Mouse (Mus musculus) lung, embryonic 15.5 days (tissue): ENCODE measurements around the gene Mamstr. TPM values are rescaled to one million over a fixed set of nuclear protein-coding genes. Genes with fewer than 3 reads are reported as not detected.

Source experiments
- ATAC-seq: fragments of 200-750 bp; cut with Nextera tagmentation; 2 replicates; pipeline ENCODE4 v1.8.0; 2017; ENCODE audit warnings: moderate number of reproducible peaks, borderline replicate concordance; ENCODE audit not compliant: low FRiP score, low TSS enrichment; ENCODE audit errors: extremely low read depth
- H3K27ac ChIP-seq: fragments of 300-500 bp; sonication (generic); 2 replicates; pipeline ENCODE4 v1.5.1; 2015; ENCODE audit warnings: moderate library complexity, mild to moderate bottlenecking, inconsistent platforms
- H3K27me3 ChIP-seq: fragments of 300-500 bp; sonication (generic); 2 replicates; pipeline ENCODE4 v1.6.1; 2015; ENCODE audit warnings: inconsistent platforms
- H3K36me3 ChIP-seq: fragments of 300-500 bp; sonication (generic); 2 replicates; pipeline ENCODE4 v1.6.1; 2015; ENCODE audit warnings: inconsistent platforms
- H3K4me1 ChIP-seq: fragments of 300-500 bp; sonication (generic); 2 replicates; pipeline ENCODE4 v1.6.1; 2015; ENCODE audit warnings: inconsistent platforms
- H3K4me2 ChIP-seq: fragments of 300-500 bp; sonication (generic); 2 replicates; pipeline ENCODE4 v1.6.1; 2015; ENCODE audit warnings: inconsistent platforms, mild to moderate bottlenecking, moderate library complexity
- H3K4me3 ChIP-seq: fragments of 300-500 bp; sonication (generic); 2 replicates; pipeline ENCODE4 v1.5.1; 2015; ENCODE audit warnings: mild to moderate bottlenecking, inconsistent platforms
- H3K9ac ChIP-seq: fragments of 300-500 bp; sonication (generic); 2 replicates; pipeline ENCODE4 v1.6.1; 2015; ENCODE audit warnings: inconsistent platforms
- H3K9me3 ChIP-seq: fragments of 300-500 bp; sonication (generic); 2 replicates; pipeline ENCODE4 v1.6.1; 2016; ENCODE audit warnings: inconsistent platforms
- WGBS: fragments of 180-500 bp; shearing (Covaris S2); methylation state at CpG from one replicate; pipeline ENCODE4 v1.1.7; 2015; 5-methylcytosine and 5-hydroxymethylcytosine counted together
- polyA plus RNA-seq: library from polyadenylated mRNA; unstranded; fragments of >200 nt; fragmentation: Nextera tagmentation; extraction: Ambion mirVana; gene quantifications from 2 replicates; pipeline ENCODE4 v1.2.1, GENCODE M21; 2015

Gene Mamstr
- polyA plus RNA-seq, 1 experiment from 2014 or later: 9.5 TPM

DNA sequence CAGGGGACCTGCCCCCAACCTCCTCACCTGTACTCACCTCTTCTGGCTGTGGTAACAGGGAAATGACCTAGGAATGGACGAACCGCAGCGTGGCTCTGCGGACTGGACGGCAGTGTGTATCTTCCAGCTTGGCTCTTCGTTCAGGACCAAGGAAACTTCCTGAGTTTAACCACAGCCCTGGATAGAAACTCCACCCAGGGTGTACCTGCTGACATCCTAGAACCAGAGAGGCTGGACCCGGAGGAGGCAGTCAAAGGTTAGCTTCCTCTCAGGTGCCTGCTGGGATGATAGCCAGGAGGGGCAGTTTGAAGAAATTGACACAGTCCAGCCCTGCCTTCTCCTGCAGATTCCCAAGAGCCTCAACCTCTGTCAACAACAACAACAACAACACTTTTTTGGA lies 26.4 kb downstream of the Mamstr start, which contains the start of gene Fut2:
Gene Fut2 (minus strand): TSS at position 234 of the 400 bp plus-strand sequence.
- Histone ChIP-seq H3K36me3 (no peaks in the 10 kb centered on the region), H3K27ac (no peak within 1 kb of the TSS), H3K9me3 (no peaks in the 10 kb centered on the region), H3K4me3 (no peak within 1 kb of the TSS), H3K4me1 (peaks cover 20% of the 10 kb centered on the region), H3K27me3 (no peaks in the 10 kb centered on the region), H3K9ac (no peak within 1 kb of the TSS), H3K4me2 (peak within 1 kb of the TSS; percentile 11; the same call in 1 of the 2 replicates)
- ATAC-seq: no peak
- 78% methylated on average over 7 of the region's 7 CpGs for WGBS

DNA sequence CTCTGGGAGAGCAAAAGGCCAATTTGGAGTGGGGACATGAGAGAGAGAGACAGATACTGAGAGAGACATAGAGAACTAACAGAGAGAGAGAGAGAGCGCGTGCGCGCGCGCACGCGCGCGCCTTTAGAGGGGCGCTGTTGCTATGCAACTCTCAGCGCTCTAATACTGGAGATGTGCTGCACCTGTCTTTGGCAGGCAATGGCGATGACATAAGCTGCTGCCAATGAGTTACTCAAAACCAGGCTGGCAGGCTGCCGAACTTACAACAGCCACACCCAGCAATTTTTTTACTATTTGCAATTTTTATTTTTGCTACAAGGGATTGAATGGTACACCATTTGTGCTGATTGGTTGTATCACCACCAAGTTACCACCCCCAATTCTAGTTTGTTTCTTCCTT lies 28.0 kb downstream of the Mamstr start:
- H3K4me1 ChIP-seq: peaks cover 20% of the 10 kb centered on the region
- no peaks in the 10 kb centered on the region for H3K27me3 ChIP-seq
- WGBS: 63% methylated on average over 14 of the region's 14 CpGs
- H3K9ac ChIP-seq: no peak overlapping the region
- no peak overlapping the region for H3K4me3 ChIP-seq
- ATAC-seq: no peak
- H3K4me2 ChIP-seq: no peak overlapping the region
- no peaks in the 10 kb centered on the region for H3K36me3 ChIP-seq
- H3K27ac ChIP-seq: no peak overlapping the region
- no peaks in the 10 kb centered on the region for H3K9me3 ChIP-seq

DNA sequence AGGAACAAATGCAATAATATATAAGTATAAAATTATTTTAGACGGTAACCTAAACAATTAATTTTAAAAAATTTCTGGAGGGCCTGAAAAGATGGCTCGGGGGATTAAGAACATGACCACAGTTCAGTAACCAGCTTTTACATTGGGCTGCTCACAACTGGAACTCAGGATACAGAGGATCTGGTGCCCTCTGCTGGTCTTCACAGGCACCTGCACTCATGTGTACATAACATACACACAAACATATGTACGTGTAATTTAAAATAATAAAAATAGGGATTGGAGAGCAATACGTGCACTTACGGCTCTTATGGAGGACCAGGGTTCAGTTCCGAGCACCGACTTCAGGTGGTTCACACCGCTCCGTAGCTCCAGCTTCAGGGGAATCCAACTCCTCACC lies 29.1 kb downstream of the Mamstr start:
- H3K4me2 ChIP-seq: no peak overlapping the region
- no peak overlapping the region for H3K4me3 ChIP-seq

DNA sequence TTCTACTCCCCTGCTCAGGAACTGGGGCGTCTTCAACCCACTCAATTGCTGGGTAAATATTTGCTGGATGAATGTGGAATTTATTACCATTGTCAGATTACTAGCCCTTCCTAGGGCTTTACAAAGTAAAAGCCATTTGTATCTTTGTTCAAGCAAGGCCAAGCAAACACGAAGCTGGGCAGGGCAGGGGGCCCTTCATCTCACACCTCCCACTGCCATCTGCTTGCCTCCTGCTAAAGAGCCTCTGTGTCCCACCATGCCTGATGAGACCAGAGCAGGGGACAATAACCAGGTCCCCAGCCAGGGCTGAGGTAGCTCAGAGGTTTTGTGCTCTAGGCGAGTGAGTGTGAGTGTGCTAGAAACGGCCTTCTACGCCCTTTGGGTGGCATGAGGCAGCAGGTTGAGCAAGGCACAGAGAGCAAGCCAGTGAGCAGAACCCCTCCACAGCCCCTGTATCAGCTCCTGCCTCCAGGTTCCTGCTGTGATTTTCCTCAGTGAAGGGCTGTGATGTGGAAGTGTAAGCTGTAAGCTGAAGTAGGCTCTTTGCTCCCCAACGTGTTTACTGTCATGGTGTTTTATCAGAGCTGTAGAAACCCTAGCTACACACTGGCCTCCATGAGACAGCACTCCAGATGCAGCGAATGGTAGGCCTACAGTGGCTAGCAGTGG lies 38.0 kb downstream of the Mamstr start:
- Histone ChIP-seq H3K4me2 (no peak overlapping the region), H3K27me3 (no peaks in the 10 kb centered on the region), H3K36me3 (no peaks in the 10 kb centered on the region), H3K9ac (no peak overlapping the region), H3K4me3 (no peak overlapping the region), H3K4me1 (peaks cover 13% of the 10 kb centered on the region; the same call in 1 of the 2 replicates), H3K9me3 (no peaks in the 10 kb centered on the region), H3K27ac (no peak overlapping the region)
- WGBS: 46% methylated on average over 7 of the region's 7 CpGs
- no peak for ATAC-seq

More for the DNA sequence above, 29.1 kb downstream of the Mamstr start:
- H3K9ac ChIP-seq: no peak overlapping the region
- peaks cover 20% of the 10 kb centered on the region for H3K4me1 ChIP-seq
- no peaks in the 10 kb centered on the region for H3K9me3 ChIP-seq
- no peaks in the 10 kb centered on the region for H3K36me3 ChIP-seq
- 95% methylated on average over 9 of the region's 9 CpGs for WGBS
- ATAC-seq: no peak
- no peak overlapping the region for H3K27ac ChIP-seq
- H3K27me3 ChIP-seq: no peaks in the 10 kb centered on the region

DNA sequence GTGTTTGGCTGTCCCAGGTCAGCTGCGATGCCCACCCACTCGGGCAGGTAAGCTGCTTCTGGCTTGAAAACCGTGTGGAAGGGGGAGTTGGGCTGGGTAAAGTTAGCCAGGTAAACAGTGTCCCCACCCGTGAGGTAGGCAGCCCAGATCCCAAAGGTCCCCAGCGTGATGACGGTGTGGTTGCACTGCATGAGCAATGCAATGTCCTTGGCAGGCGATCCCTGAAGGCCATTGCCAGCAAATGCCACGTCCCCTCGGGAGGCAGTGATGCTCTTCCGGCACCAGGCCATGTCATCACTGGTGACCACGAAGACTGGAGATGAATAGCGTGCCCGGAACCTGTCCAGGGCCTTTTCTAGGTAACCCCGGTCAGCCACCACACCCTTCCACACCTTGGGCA lies 38.7 kb downstream of the Mamstr start:
- no peaks in the 10 kb centered on the region for H3K27me3 ChIP-seq
- H3K4me3 ChIP-seq: no peak overlapping the region
- H3K4me1 ChIP-seq: peaks cover 13% of the 10 kb centered on the region; the same call in 1 of the 2 replicates
- no peaks in the 10 kb centered on the region for H3K36me3 ChIP-seq
- H3K9ac ChIP-seq: no peak overlapping the region
- H3K9me3 ChIP-seq: no peaks in the 10 kb centered on the region
- WGBS: 91% methylated on average over 14 of the region's 14 CpGs
- no peak overlapping the region for H3K27ac ChIP-seq
- ATAC-seq: no peak
- H3K4me2 ChIP-seq: no peak overlapping the region

DNA sequence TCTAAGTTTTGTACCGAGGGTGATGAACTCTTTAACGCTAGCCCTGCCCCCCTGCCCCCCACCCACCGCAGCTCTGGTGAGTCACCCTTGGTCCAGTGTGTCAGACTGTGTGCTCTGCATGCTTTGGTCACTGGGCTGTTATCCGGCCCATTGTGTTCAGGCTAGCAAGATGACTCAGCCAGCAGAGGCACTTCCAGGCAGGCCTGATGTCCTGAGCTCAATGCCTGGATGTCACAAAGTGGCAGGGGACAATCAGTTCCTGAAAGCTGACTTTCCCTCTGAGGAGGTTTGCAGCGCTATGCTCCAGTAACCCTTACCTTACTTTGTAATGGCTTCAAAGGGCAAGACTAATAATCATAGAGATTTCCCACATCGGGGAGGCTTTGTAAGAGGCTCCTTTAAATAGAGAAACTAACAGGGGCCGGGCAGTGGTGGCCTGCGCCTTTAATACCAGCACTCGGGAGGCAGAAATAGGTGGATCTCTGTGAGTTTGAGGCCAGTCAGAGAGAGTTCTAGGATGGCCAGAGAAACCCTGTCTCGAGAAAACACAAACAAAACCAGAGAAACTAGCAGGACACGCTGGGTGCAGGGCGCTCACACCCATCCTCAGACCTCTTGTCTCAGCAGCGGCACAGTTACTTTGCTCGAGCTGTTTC lies 40.3 kb downstream of the Mamstr start:
- no peaks in the 10 kb centered on the region for H3K9me3 ChIP-seq
- WGBS: 63% methylated on average over 14 of the region's 14 CpGs
- H3K27me3 ChIP-seq: no peaks in the 10 kb centered on the region
- no peak overlapping the region for H3K4me3 ChIP-seq
- no peaks in the 10 kb centered on the region for H3K36me3 ChIP-seq
- H3K27ac ChIP-seq: peak overlapping the region; percentile 35
- H3K4me2 ChIP-seq: no peak overlapping the region
- peaks cover 13% of the 10 kb centered on the region; the same call in 1 of the 2 replicates for H3K4me1 ChIP-seq
- no peak overlapping the region for H3K9ac ChIP-seq
- ATAC-seq: no peak

DNA sequence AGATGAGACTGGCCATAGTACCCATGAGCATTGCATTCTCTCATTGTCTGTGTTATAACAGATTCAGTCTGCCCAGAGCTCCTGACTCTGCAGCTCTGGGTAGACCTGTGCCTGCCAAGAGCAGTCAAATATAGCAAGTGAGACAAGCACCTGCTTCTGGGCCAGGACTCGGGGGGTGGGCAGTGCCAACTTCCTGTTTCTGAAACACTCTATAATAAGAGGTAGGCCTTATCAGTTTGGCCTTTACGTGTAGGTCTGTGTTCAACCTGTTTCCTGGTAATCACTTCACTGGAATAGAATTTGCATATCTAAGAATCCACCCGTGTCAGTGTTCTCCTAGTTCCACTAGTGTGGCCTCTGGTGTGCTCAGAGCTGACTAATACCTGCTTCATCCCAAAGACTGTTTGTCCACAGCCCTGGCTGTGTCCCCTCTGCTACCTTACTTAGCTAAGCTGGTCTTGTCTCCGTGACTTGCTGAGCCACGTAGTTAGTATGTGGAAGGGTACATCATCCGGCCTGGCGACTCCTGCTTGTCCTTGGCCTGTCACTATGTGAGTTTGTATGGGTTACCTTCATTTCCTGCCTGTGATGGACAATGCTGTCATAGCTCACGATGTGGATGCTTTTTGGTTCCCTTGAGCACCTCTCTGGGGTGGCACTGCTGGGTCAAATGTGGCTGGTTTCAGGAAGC lies 41.4 kb downstream of the Mamstr start:
- Histone ChIP-seq H3K27me3 (no peaks in the 10 kb centered on the region), H3K36me3 (no peaks in the 10 kb centered on the region), H3K9me3 (no peaks in the 10 kb centered on the region), H3K4me1 (peaks cover 20% of the 10 kb centered on the region), H3K4me3 (no peak overlapping the region), H3K4me2 (no peak overlapping the region), H3K9ac (no peak overlapping the region), H3K27ac (peak overlapping the region; percentile 18)
- ATAC-seq: no peak
- WGBS: 66% methylated on average over 8 of the region's 8 CpGs

DNA sequence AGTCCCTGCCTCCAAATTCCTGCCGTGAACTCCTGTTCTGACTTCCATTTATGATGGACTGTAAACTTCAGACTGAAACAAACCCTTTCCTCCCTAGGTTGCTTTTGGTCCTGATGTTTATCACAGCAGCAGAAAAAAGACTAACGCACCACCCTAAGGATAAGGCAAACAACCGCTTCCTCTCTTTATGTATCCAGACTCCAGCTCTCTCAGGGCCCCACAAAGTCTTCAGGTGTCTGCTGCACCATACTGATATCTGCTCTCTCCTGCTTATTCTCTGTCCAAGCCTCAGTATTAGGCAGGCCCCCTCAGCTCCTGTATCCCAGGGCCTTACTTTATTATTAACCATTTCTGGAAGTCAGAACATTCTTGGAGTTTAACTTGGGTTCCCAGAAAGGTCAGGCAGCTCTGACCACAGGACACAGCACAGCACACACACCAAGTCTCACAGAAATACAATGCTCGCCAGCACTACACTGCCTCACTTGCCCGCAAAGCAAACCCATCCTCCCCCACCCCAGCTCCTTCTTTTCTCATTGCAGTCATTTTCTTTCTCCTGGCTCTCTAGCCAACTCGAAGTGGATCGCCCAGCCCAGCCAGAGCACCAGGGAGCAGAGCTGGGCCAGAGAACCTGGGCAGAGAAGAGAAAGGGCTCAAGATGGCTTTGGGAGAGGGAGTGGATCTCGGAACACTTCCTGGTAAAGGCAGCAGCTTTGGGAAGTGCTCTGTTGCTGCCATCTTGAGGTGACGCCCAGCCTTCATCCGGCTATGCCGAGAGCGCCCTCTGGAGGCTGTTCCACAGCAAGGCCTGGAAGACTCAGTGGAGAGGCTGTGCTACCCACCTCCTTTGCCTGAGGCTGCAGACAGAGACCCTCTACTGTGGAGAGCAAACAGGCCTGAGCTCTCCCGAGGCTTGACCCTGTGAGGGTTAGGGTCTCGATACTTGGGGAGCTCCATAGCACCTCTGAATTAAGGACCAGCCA lies 42.7 kb downstream of the Mamstr start:
- H3K9me3 ChIP-seq: no peaks in the 10 kb centered on the region
- no peaks in the 10 kb centered on the region for H3K27me3 ChIP-seq

DNA sequence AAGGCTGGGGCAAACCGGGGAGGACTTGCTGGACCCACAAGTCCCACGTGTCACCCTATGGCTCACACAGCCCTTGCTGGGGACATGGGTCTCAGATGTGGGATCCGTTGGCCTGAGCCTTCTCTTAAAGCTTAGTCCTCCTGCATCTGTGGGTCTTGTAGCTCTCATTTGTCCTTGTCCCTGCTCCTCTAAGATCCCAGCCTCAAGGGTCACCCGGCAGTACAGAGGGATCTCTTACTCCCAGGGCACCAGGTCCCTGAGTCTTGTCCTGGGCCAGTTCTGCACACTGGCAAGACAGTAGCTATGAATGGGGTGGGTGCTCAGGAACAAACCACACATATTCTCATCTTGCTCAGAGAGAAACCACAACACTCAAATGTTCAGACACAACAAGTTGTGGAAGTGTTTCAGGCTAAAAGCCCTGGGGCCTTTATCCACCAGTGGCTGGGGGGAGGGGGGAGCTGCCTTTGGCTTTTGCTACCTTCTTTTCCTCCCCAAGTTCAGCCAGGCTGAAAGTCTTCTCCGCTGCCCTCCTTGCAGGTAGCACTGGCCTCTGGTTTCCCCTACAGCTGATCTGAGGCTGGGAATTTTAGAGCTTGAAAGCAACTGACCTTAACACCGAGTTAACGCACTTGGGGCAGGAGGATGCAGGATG lies 43.7 kb downstream of the Mamstr start, which contains the start of gene Ntn5:
Gene Ntn5 (plus strand): TSS at position 627 of the 655 bp plus-strand sequence.
- no peak within 1 kb of the TSS for H3K9ac ChIP-seq
- WGBS: 79% methylated on average over 7 of the region's 7 CpGs

More for the DNA sequence above, 42.7 kb downstream of the Mamstr start:
- Histone ChIP-seq H3K27ac (peak overlapping the region; percentile 54), H3K4me3 (no peak overlapping the region), H3K9ac (no peak overlapping the region), H3K4me2 (peak overlapping the region; percentile 44), H3K36me3 (no peaks in the 10 kb centered on the region), H3K4me1 (peaks cover 20% of the 10 kb centered on the region)
- peak; percentile 55; the same call in 1 of the 2 replicates for ATAC-seq
- 27% methylated on average over 14 of the region's 14 CpGs for WGBS

DNA sequence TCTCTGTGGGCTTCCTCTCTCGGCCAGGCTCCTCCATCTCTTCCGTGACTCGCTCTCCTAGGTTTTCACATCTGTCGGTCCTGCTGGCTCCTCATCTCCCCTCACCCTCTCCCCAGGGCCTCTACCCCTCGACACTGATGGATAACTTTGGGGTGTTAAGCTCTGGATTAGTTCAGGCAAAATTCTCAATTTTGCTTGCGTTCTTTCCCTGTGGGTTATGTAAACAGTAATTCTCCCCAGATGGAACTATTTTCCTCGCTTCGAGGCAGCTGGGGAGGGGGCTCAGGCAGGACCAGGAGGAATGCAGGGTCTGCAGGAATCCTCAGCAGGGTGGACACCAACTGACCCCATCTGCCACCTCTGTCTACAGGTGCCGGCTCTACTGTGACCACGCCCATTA lies 46.0 kb downstream of the Mamstr start:
- H3K9ac ChIP-seq: no peak overlapping the region
- H3K4me2 ChIP-seq: no peak overlapping the region
- WGBS: 25% methylated on average over 10 of the region's 10 CpGs
- H3K9me3 ChIP-seq: no peaks in the 10 kb centered on the region
- H3K27ac ChIP-seq: no peak overlapping the region
- peaks cover 17% of the 10 kb centered on the region for H3K4me1 ChIP-seq
- no peak for ATAC-seq
- H3K36me3 ChIP-seq: no peaks in the 10 kb centered on the region
- no peaks in the 10 kb centered on the region for H3K27me3 ChIP-seq
- H3K4me3 ChIP-seq: no peak overlapping the region

More for the DNA sequence above, 43.7 kb downstream of the Mamstr start, which contains the start of gene Ntn5:
- no peaks in the 10 kb centered on the region for H3K9me3 ChIP-seq
- H3K27ac ChIP-seq: no peak within 1 kb of the TSS
- peaks cover 20% of the 10 kb centered on the region for H3K4me1 ChIP-seq
- H3K4me3 ChIP-seq: no peak within 1 kb of the TSS
- no peaks in the 10 kb centered on the region for H3K36me3 ChIP-seq
- H3K27me3 ChIP-seq: no peaks in the 10 kb centered on the region
- no peak within 1 kb of the TSS for H3K4me2 ChIP-seq
- ATAC-seq: no peak

DNA sequence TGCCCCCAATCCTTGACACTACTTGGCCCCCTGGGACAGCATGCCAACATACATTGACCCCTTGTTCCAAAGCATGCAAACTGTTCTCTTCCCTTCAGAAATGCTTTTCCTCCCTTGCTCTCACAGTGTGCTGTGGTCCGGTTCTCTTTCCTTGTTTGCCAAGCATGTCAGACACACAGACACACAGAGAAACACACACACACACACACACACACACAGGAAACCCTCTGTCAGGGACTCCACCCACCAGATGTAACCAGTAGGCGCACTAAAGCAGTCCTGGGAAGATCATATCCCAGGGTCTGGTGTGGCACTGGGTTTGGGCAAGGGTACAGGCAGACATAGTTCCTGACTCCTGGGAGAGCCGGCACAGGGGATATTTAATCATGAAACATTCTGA lies 47.1 kb downstream of the Mamstr start:
- WGBS: 58% methylated on average over 3 of the region's 3 CpGs
- Histone ChIP-seq H3K4me2 (no peak overlapping the region), H3K4me1 (peaks cover 12% of the 10 kb centered on the region), H3K4me3 (no peak overlapping the region), H3K27ac (no peak overlapping the region), H3K36me3 (no peaks in the 10 kb centered on the region), H3K9me3 (no peaks in the 10 kb centered on the region), H3K27me3 (no peaks in the 10 kb centered on the region), H3K9ac (no peak overlapping the region)
- ATAC-seq: no peak
